In the genomic region with DNA sequence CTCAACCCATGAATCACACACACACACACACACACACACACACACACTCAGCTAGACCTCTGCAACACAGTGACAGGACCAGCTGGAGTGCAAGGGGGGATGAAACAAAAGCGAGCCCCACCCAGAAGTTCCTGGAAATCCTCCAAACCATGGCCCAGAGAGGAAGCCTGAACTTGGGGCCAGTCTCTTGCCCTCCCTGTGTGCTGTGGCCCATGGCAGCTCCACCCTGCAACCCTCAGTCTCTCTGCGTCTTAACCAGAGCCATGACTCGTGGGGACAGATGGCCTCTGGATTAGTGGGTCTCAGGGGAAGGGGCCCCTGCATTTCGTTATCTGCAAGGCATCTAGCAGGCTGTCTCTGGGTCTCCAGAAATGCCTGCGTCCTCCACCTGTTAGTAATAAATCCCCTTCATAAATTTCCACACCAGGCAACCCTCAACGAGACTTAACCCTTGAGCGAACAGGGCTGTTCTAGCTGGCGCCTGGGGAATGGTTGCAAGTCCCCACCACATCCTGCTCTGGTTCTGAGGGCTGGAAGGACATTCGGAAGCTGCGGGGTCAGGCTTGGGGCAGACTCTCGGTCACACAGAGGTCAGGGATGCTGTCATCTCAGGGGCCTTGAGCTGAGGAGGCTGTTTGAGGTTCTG, we compare ENCODE assay signal across 8 mouse cellular contexts. TPM values are rescaled to one million over a fixed set of nuclear protein-coding genes. Genes with fewer than 3 reads are reported as not detected.
DNase-seq lines count a peak whose midpoint lies in the region; ATAC-seq and TF ChIP-seq lines count a peak whose summit lies in the region.

No protein-coding gene starts in this region.

- no peak overlapping the region for H3K4me2 ChIP-seq in liver, embryonic 13.5 days
- H3K4me2 ChIP-seq in liver, embryonic 11.5 days = no peak overlapping the region
- H3K4me2 ChIP-seq in liver, embryonic 16.5 days (ENCODE audit: low read depth, low read length) = no peak overlapping the region

- ATAC-seq in liver, embryonic 13.5 days (ENCODE audit: low read depth) = 0 out of 2 replicates have a peak, but pooled peaks have one; percentile 30
- ATAC-seq in liver, embryonic 11.5 days (replicated peaks; ENCODE audit: low FRiP score) = no peak
- ATAC-seq in hematopoietic stem cell, adult 5-6 weeks (replicated peaks in 1 of 2; ENCODE audit: insufficient read depth in 1 of 2, low FRiP score in 2 of 2, low TSS enrichment in 1 of 2, low read depth in 1 of 2, poor library complexity in 2 of 2, severe bottlenecking in 2 of 2) = peak; percentile 60 to 70
- peak; percentile 53; the same call in 1 of the 2 replicates for ATAC-seq in liver, embryonic 16.5 days (ENCODE audit: low read depth)

- TF ChIP-seq POLR2A in brain, embryonic 14.5 days (IDR thresholded peaks at IDR 0.05; ENCODE audit: borderline replicate concordance, extremely low read depth, insufficient read depth, insufficient read length, poor library complexity, severe bottlenecking) = no peak

- DNase-seq in liver, embryonic 13.5 days = no peak
- DNase-seq in liver, embryonic 11.5 days (ENCODE audit: low spot score) = no peak
- DNase-seq in brain, embryonic 14.5 days (ENCODE audit: low read depth) = peak; percentile 48
- peak; percentile 60 for DNase-seq in splenic B cell, adult 2 months (ENCODE audit: low read depth, low spot score)
- DNase-seq in cerebellum, adult 8-10 months = no peak
- DNase-seq in layer of hippocampus, postnatal 25 days (ENCODE audit: extremely low spot score in 1 of 2, low spot score in 1 of 2) = no peak

- WGBS in liver, embryonic 13.5 days (ENCODE audit: insufficient replicate concordance) = 16% methylated on average over 11 of the region's 11 CpGs
- 26% methylated on average over 11 of the region's 11 CpGs for WGBS in liver, embryonic 11.5 days
- WGBS in liver, embryonic 16.5 days (ENCODE audit: insufficient replicate concordance) = 21% methylated on average over 11 of the region's 11 CpGs

- no peaks in the 10 kb centered on the region for H3K36me3 ChIP-seq in liver, embryonic 13.5 days
- H3K36me3 ChIP-seq in liver, embryonic 11.5 days (ENCODE audit: control insufficient read depth, insufficient read depth, low read length) = no peaks in the 10 kb centered on the region
- H3K36me3 ChIP-seq in liver, embryonic 16.5 days (ENCODE audit: control insufficient read depth, insufficient read depth) = no peaks in the 10 kb centered on the region
- H3K36me3 ChIP-seq in splenic B cell, adult 2 months (ENCODE audit: control insufficient read depth, insufficient read depth, low read length, poor library complexity, severe bottlenecking) = no peaks in the 10 kb centered on the region

- H3K27me3 ChIP-seq in liver, embryonic 13.5 days = no peaks in the 10 kb centered on the region
- H3K27me3 ChIP-seq in liver, embryonic 11.5 days (replicated peaks; ENCODE audit: control insufficient read depth, insufficient read depth, low read length) = no peaks in the 10 kb centered on the region
- H3K27me3 ChIP-seq in liver, embryonic 16.5 days (ENCODE audit: control insufficient read depth, insufficient read depth, low read depth, low read length) = no peaks in the 10 kb centered on the region
- H3K27me3 ChIP-seq in splenic B cell, adult 2 months (ENCODE audit: control insufficient read depth, insufficient read depth, low read length, poor library complexity, severe bottlenecking) = no peaks in the 10 kb centered on the region

- H3K9ac ChIP-seq in liver, embryonic 13.5 days = no peak overlapping the region
- H3K9ac ChIP-seq in liver, embryonic 11.5 days (ENCODE audit: low read depth, low read length) = no peak overlapping the region
- no peak overlapping the region for H3K9ac ChIP-seq in liver, embryonic 16.5 days (ENCODE audit: low read depth, low read length)

- TF ChIP-seq CTCF in brain, embryonic 14.5 days (IDR thresholded peaks at IDR 0.05; ENCODE audit: borderline replicate concordance, extremely low read depth, insufficient read depth, insufficient read length) = no peak

- no peak overlapping the region for H3K27ac ChIP-seq in liver, embryonic 13.5 days
- no peak overlapping the region for H3K27ac ChIP-seq in liver, embryonic 11.5 days (ENCODE audit: low read depth, low read length)
- H3K27ac ChIP-seq in liver, embryonic 16.5 days (ENCODE audit: low read length) = no peak overlapping the region; the same call in 1 of the 2 replicates

- no peak overlapping the region for H3K4me3 ChIP-seq in liver, embryonic 13.5 days (replicated peaks)
- no peak overlapping the region for H3K4me3 ChIP-seq in liver, embryonic 11.5 days (ENCODE audit: low read depth, low read length)
- H3K4me3 ChIP-seq in liver, embryonic 16.5 days (ENCODE audit: low read depth, low read length) = no peak overlapping the region

- H3K4me1 ChIP-seq in liver, embryonic 13.5 days (replicated peaks) = peaks cover 21% of the 10 kb centered on the region
- H3K4me1 ChIP-seq in liver, embryonic 11.5 days (replicated peaks; ENCODE audit: control insufficient read depth, insufficient read depth, low read length) = peaks cover 13% of the 10 kb centered on the region
- peaks cover 6% of the 10 kb centered on the region for H3K4me1 ChIP-seq in liver, embryonic 16.5 days (ENCODE audit: control insufficient read depth, low read depth, low read length)

- H3K9me3 ChIP-seq in liver, embryonic 13.5 days (replicated peaks) = no peaks in the 10 kb centered on the region
- no peaks in the 10 kb centered on the region for H3K9me3 ChIP-seq in liver, embryonic 11.5 days (ENCODE audit: control insufficient read depth, low read length)
- no peaks in the 10 kb centered on the region for H3K9me3 ChIP-seq in liver, embryonic 16.5 days (replicated peaks; ENCODE audit: control insufficient read depth, low read length)

RNA-seq across cellular contexts. Expression of a gene that starts 24.6 kb away (rescaled TPM):
- 0.47 and 0.70 TPM in 2 replicates for polyA plus RNA-seq in liver, embryonic 13.5 days (2015; fragmentation: Nextera tagmentation; extraction: Ambion mirVana)
- 2.2 and 2.4 TPM in 2 replicates for polyA plus RNA-seq in liver, embryonic 11.5 days (2014; fragmentation: Nextera tagmentation; extraction: Ambion mirVana)
- polyA plus RNA-seq in brain, embryonic 14.5 days (2012; rRNA removed) = 16.7 and 29.0 TPM in 2 replicates
- total RNA-seq in hematopoietic stem cell, adult 5-6 weeks (2017) = 0.30 and 0.63 TPM in 2 replicates
- polyA plus RNA-seq in liver, embryonic 16.5 days (2015; fragmentation: Nextera tagmentation; extraction: Ambion mirVana) = 0.76 and 0.99 TPM in 2 replicates
- 10 to 100 TPM; 52.4 to 53.8 TPM for total RNA-seq in layer of hippocampus, postnatal 25 days (2021)

Comparison
In these comparisons a context has a peak if more than half of its experiments do, and no peak if none do; other contexts are left out.
1. DNase-seq: peak in brain, embryonic 14.5 days (single experiment) and splenic B cell, adult 2 months (single experiment); none in liver, embryonic 13.5 days (single experiment), liver, embryonic 11.5 days (single experiment), cerebellum, adult 8-10 months (single experiment) and layer of hippocampus, postnatal 25 days (0 of 2).